Mouse (Mus musculus) myocyte (in vitro differentiated cells): ENCODE measurements around the gene Slc26a9.

ENCODE experiments used
- E2F4 ChIP-seq: IDR thresholded peaks from one replicate; pipeline ENCODE4 v1.6.1; 2011; ENCODE audit warnings: mild to moderate bottlenecking, control low read depth, moderate library complexity; ENCODE audit not compliant: insufficient read depth
- POLR2A ChIP-seq: IDR thresholded peaks from one replicate; pipeline ENCODE4 v1.6.1; 2011; ENCODE audit warnings: low read depth, mild to moderate bottlenecking, control low read depth, moderate library complexity; ENCODE audit not compliant: insufficient read length

DNA sequence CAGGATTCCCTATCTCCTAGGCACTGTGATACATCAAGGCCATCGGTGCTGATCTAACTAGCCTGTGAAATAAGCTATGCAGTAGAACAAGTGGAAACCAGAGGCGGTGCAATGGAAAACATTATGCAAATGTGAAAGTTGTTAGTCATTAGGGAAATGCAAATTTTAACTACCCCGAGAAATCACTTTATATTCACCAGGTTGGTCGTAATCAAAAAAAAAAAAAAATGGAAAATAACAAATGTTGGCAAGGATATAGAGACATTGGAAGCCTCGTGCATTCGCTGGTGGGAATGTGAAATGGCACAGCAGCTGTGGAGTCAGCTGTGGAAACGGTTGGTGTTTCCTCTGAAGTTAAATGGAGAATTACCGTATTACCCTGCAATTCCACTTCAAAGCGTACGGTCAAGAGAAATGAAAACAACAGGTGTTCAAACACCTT is 77.1 kb downstream of the Slc26a9 start:
- TF ChIP-seq E2F4 (no peak), POLR2A (no peak)
